Mouse (Mus musculus): Measurements from ENCODE around the gene Uimc1.
A peak's percentile ranks its signal among the peaks of the same experiment; 100 is the strongest.

The Uimc1 gene

GRCm38 (mm10) chr13:55040016-55040415 is 60.1 kb downstream of the Uimc1 start:
- no peak for DNase-seq

GRCm38 (mm10) chr13:55024215-55024614 is 75.9 kb downstream of the Uimc1 start:
- DNase-seq, result no peak

- DNase-seq, result peak; percentile 44
Observed at GRCm38 (mm10) chr13:55022715-55023114, 77.4 kb downstream of the Uimc1 start.

- DNase-seq, result no peak
Observed at GRCm38 (mm10) chr13:55022256-55022655, 77.8 kb downstream of the Uimc1 start.

GRCm38 (mm10) chr13:55021194-55021779 is 78.8 kb downstream of the Uimc1 start, which contains the start of gene Hk3:
Gene Hk3, minus strand, starts transcription at chr13:55021385.
- DNase-seq, result peak; percentile 5

- DNase-seq, result no peak
Observed at GRCm38 (mm10) chr13:55020051-55020450, 80.0 kb downstream of the Uimc1 start.

GRCm38 (mm10) chr13:55019181-55019580 is 80.9 kb downstream of the Uimc1 start:
- DNase-seq, result no peak

- no peak for DNase-seq
Observed at GRCm38 (mm10) chr13:55018700-55019099, 81.4 kb downstream of the Uimc1 start.

GRCm38 (mm10) chr13:55017898-55018599 is 82.1 kb downstream of the Uimc1 start:
- no peak for DNase-seq

- DNase-seq, result no peak
Observed at GRCm38 (mm10) chr13:55017154-55017897, 82.8 kb downstream of the Uimc1 start.

GRCm38 (mm10) chr13:55014451-55014850 is 85.6 kb downstream of the Uimc1 start:
- no peak for DNase-seq

GRCm38 (mm10) chr13:55013702-55014344 is 86.3 kb downstream of the Uimc1 start:
- DNase-seq, result no peak

GRCm38 (mm10) chr13:55011981-55012478 is 88.1 kb downstream of the Uimc1 start:
- DNase-seq, result no peak

- no peak for DNase-seq
Observed at GRCm38 (mm10) chr13:55011103-55011502, 89.0 kb downstream of the Uimc1 start.

GRCm38 (mm10) chr13:55008589-55008988 is 91.5 kb downstream of the Uimc1 start:
- no peak for DNase-seq

- no peak for DNase-seq
Observed at GRCm38 (mm10) chr13:55006415-55006742, 93.7 kb downstream of the Uimc1 start.

- DNase-seq, result no peak
Observed at GRCm38 (mm10) chr13:55005691-55006414, 94.2 kb downstream of the Uimc1 start.

GRCm38 (mm10) chr13:55004646-55005045 is 95.5 kb downstream of the Uimc1 start:
- no peak for DNase-seq

GRCm38 (mm10) chr13:55002090-55002489 is 98.0 kb downstream of the Uimc1 start:
- DNase-seq, result no peak

- no peak for DNase-seq
Observed at GRCm38 (mm10) chr13:55000433-55000832, 99.7 kb downstream of the Uimc1 start.

GRCm38 (mm10) chr13:54997568-54997967 is 102.5 kb downstream of the Uimc1 start:
- DNase-seq, result no peak

- DNase-seq, result no peak
Observed at GRCm38 (mm10) chr13:54995161-54995560, 104.9 kb downstream of the Uimc1 start.

- DNase-seq, result no peak
Observed at GRCm38 (mm10) chr13:54994576-54994975, 105.5 kb downstream of the Uimc1 start.
